Mouse (Mus musculus): ENCODE measurements around the gene Mrps9.

DNA sequence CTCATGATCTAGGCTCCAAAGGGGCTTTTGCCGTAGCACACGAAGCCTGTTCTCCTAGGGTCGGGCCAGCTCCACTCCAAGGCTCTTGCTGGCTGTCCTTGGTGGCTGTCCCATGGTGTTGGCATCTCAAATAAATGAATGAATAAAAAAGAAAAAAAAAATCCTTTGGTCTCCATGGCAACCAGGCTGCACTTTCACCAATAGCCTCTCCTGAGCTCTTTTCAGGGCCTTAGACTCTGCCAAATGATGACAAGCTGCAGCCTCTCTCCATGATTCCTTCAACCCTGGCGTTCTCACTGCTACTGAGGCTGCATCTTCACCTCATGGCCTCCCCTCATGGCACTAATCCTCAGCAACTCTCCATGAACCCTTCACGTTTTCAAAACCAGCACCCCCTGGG lies 72.9 kb downstream of the Mrps9 start:
- TF ChIP-seq CTCF (IDR thresholded peaks at IDR 0.05; ENCODE audit: borderline replicate concordance, control insufficient read depth, extremely low read depth, insufficient read depth, low read length, poor library complexity) = no peak
- TF ChIP-seq POLR2A (IDR thresholded peaks at IDR 0.05; ENCODE audit: control insufficient read depth, extremely low read depth, insufficient read depth, low read length, poor library complexity) = no peak
